Mouse (Mus musculus) liver, postnatal 0 days (tissue): ENCODE measurements at regions not wholly inside any gene's neighbourhood (a gene's known extent, or its start where the extent isn't known, plus 50 kb on each side); places are given as distances from the start of the nearest gene placed in this dataset.

Source experiments
- ATAC-seq: fragments of 200-750 bp; cut with Nextera tagmentation; 2 replicates; pipeline ENCODE4 v1.8.0; 2017; ENCODE audit warnings: mild to moderate bottlenecking, moderate library complexity
- DNase-seq: peaks from one replicate; pipeline ENCODE4 v3.0.0-alpha.2; 2016
- H3K27ac ChIP-seq: fragments of 300-500 bp; sonication (generic); 2 replicates; pipeline ENCODE4 v1.5.1; 2014; ENCODE audit warnings: antibody characterized with exemption, moderate library complexity, mild to moderate bottlenecking, low read depth
- H3K27me3 ChIP-seq: fragments of 300-500 bp; sonication (generic); 2 replicates; pipeline ENCODE4 v1.6.1; 2014; ENCODE audit warnings: low read length, control low read depth, mixed read lengths; ENCODE audit not compliant: insufficient read depth
- H3K36me3 ChIP-seq: fragments of 300-500 bp; sonication (generic); replicated peaks from 2 replicates; pipeline ENCODE4 v1.6.1; 2014; ENCODE audit warnings: mild to moderate bottlenecking, control low read depth, low read length, moderate library complexity, mixed read lengths; ENCODE audit not compliant: insufficient read depth
- H3K4me1 ChIP-seq: fragments of 300-500 bp; sonication (generic); 2 replicates; pipeline ENCODE4 v1.6.1; 2014; ENCODE audit warnings: antibody characterized with exemption, mild to moderate bottlenecking, control low read depth; ENCODE audit not compliant: insufficient read depth
- H3K4me2 ChIP-seq: fragments of 300-500 bp; sonication (generic); 2 replicates; pipeline ENCODE4 v1.6.1; 2014; ENCODE audit warnings: low read depth, mild to moderate bottlenecking, low read length, moderate library complexity, mixed read lengths
- H3K4me3 ChIP-seq: fragments of 300-500 bp; sonication (generic); 2 replicates; pipeline ENCODE4 v1.5.1; 2014; ENCODE audit warnings: low read depth, low read length
- H3K9ac ChIP-seq: fragments of 300-500 bp; sonication (generic); replicated peaks from 2 replicates; pipeline ENCODE4 v1.6.1; 2014; ENCODE audit warnings: mild to moderate bottlenecking, moderate library complexity
- H3K9me3 ChIP-seq: fragments of 300-500 bp; sonication (generic); 2 replicates; pipeline ENCODE4 v1.6.1; 2016; ENCODE audit warnings: mild to moderate bottlenecking, control low read depth, low read length, mixed read lengths
- CTCF ChIP-seq: sonication (generic); IDR thresholded peaks from 2 replicates; pipeline ENCODE4 v1.5.1; 2016; ENCODE audit warnings: antibody characterized with exemption, low read depth
- EP300 ChIP-seq: IDR thresholded peaks from 2 replicates; pipeline ENCODE4 v1.6.1; 2016; ENCODE audit warnings: antibody characterized with exemption, low read depth, mild to moderate bottlenecking
- WGBS: fragments of 180-500 bp; shearing (Covaris S2); extraction: QIAGEN DNeasy Blood & Tissue Kit; methylation state at CpG from one replicate; pipeline ENCODE4 v1.1.7; 2014; ENCODE audit not compliant: insufficient replicate concordance; 5-methylcytosine and 5-hydroxymethylcytosine counted together

DNA sequence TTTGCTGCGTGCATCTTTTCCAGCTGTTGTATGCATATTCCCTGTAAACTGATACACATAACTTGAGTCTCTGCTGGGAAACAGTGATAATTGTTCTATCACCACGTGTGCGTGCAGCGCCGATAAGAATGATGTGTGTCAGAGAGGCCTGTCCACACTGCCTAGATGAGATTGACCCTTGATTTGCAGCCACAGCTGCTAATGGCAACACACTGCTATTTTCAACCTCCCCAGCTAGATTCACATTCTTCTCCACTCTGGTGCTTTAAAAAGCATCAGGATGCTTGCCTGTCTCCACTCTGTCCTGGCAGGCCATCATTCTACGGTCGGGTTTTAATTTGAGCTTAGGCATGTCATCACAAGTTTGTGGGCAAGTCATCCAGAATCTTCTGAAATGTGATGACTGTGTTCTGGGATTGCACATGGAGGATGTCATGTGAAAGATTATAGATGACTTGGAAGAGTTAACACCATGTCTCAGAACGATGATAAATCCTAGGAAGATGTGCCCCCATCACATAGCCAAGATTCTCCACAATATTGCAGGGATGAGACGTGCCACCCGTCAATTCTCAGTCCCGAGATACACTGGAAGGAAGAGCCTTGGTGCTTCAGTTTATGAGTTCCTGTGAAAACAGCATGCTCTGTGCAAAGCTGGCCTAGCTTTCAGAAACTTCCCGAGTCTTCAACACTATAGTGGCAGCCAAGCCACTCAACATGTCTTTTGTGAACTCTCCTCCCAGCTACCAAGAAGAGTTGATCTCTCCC lies 123.6 kb upstream of the Nrip1 start:
- Histone ChIP-seq H3K9me3 (no peaks in the 10 kb centered on the region), H3K9ac (no peak overlapping the region), H3K27ac (no peak overlapping the region), H3K4me3 (no peak overlapping the region), H3K4me1 (no peaks in the 10 kb centered on the region), H3K27me3 (no peaks in the 10 kb centered on the region), H3K4me2 (no peak overlapping the region), H3K36me3 (no peaks in the 10 kb centered on the region)
- DNase-seq, result no peak
- no peak for TF ChIP-seq CTCF
- TF ChIP-seq EP300, result no peak
- ATAC-seq, result no peak
- 85% methylated on average over 12 of the region's 12 CpGs for WGBS

DNA sequence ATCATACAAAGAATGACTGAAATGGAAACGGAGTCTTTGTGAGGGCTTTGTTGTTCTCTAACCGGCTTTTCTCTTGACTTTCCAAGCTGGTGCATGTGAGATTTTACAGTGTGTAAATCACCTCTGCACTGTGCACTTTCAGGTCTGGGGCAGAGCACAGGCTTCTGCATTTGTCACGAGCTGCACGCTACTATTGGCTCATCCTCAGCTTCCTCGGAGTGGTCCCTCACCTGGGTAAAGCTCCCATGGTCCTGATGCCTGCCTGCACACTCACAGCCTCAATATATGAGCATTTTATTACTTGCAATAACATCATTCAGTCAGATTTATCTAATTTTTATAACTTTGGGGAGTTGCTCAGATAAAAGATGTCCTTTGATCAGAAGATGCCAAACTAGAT lies 109.8 kb upstream of the Nrip1 start:
- DNase-seq (no peak), ATAC-seq (no peak)
- Histone ChIP-seq H3K4me2 (no peak overlapping the region), H3K9ac (no peak overlapping the region), H3K27ac (no peak overlapping the region), H3K4me1 (no peaks in the 10 kb centered on the region), H3K36me3 (no peaks in the 10 kb centered on the region), H3K9me3 (no peaks in the 10 kb centered on the region), H3K4me3 (no peak overlapping the region), H3K27me3 (no peaks in the 10 kb centered on the region)
- 79% methylated on average over 5 of the region's 5 CpGs for WGBS
- TF ChIP-seq EP300 (no peak), CTCF (no peak)

DNA sequence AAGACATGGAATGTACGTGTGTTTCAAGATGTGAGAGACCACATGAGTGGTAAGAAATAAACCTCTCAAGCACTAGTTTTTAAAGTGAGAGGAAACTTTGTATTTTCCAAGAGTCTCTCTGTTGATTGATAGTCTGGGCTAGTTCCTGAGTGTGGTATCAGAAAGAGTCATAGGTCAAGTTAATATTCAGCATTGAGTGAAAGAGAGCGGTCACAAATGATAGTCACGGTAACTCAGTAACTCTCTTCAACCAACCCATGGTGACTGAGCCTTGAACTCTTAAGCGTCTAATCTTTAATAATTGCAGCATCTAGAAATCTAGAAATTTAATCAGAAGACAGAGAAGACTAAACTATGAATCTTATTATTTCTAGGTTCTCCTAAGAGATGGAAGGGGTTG lies 108.3 kb upstream of the Nrip1 start:
- Histone ChIP-seq H3K4me1 (no peaks in the 10 kb centered on the region), H3K9me3 (no peaks in the 10 kb centered on the region), H3K27ac (no peak overlapping the region), H3K9ac (no peak overlapping the region), H3K4me3 (no peak overlapping the region), H3K4me2 (no peak overlapping the region), H3K27me3 (no peaks in the 10 kb centered on the region), H3K36me3 (no peaks in the 10 kb centered on the region)
- DNase-seq (no peak), ATAC-seq (no peak)
- TF ChIP-seq EP300 (no peak), CTCF (no peak)
- 70% methylated on average over 4 of the region's 4 CpGs for WGBS

DNA sequence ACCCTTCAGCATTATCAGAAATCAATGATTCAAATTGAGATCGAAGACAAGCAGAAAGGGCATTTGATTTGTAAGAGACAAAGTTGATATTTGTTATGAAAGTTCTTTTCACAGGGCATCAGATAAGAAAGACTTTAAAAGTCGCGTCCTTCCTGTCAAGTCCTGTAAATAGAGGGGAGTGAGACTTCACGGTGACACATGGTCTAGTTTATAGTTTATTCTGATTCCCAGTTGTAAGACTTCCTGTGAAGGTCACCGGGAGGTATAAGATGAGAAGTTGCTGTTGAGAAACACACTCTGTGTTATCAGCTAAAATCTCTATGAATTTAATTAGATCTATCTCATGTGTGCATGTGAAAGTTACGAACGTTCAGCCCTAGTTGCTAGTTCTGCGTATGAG lies 103.8 kb upstream of the Nrip1 start:
- ATAC-seq (no peak), DNase-seq (no peak)
- Histone ChIP-seq H3K4me3 (no peak overlapping the region), H3K27ac (no peak overlapping the region), H3K4me2 (no peak overlapping the region), H3K27me3 (no peaks in the 10 kb centered on the region), H3K36me3 (no peaks in the 10 kb centered on the region), H3K9ac (no peak overlapping the region), H3K9me3 (no peaks in the 10 kb centered on the region), H3K4me1 (no peaks in the 10 kb centered on the region)
- TF ChIP-seq CTCF (no peak), EP300 (no peak)
- WGBS, result 59% methylated on average over 8 of the region's 8 CpGs

DNA sequence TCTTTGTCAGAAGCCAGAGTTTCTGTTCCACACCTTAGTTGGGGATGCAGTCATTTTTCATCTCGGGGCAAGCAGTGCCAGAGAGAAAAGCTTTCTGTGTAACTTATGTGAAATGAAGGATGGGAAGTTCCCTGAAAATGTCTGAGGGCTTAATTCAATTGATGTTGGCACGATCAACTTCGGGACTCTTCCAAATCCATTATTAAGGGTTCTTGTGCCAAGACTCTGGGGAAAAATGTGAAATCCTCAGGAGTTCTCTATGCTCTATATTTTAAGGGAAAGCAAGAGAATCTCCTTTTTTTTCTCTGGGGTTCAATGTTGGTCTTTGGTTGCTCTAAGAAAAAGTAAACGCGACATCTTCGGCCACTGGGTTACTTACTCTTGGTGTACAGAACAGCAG lies 100.9 kb upstream of the Nrip1 start:
- Histone ChIP-seq H3K9me3 (no peaks in the 10 kb centered on the region), H3K4me3 (no peak overlapping the region), H3K27ac (no peak overlapping the region), H3K4me1 (no peaks in the 10 kb centered on the region), H3K27me3 (no peaks in the 10 kb centered on the region), H3K4me2 (no peak overlapping the region), H3K9ac (no peak overlapping the region), H3K36me3 (no peaks in the 10 kb centered on the region)
- ATAC-seq (no peak), DNase-seq (no peak)
- 85% methylated on average over 6 of the region's 6 CpGs for WGBS
- TF ChIP-seq EP300, result no peak
- no peak for TF ChIP-seq CTCF

DNA sequence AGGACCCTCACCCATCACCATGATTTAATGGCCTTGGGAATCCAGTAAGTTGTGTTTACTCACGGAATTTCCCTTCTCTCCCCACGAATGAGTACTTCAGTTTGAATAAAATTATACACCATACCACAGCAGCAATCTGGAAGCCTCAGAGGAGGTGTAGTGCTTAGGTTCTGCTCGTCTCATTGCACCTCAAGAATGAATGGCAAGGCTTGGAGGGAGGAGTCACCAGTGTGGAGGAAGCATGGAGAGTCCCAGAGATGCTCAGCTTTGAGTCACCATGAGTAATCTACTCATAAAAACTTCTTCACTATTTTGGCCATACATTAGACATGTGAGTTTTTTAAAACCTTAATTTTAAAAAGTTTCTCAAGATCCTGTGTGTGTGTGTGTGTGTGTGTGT lies 98.8 kb upstream of the Nrip1 start:
- ATAC-seq, result no peak
- H3K36me3 ChIP-seq, result no peaks in the 10 kb centered on the region
- no peaks in the 10 kb centered on the region for H3K4me1 ChIP-seq
- no peak overlapping the region for H3K4me3 ChIP-seq
- WGBS, result 63% methylated on average over 3 of the region's 3 CpGs
- TF ChIP-seq EP300, result no peak
- no peak for TF ChIP-seq CTCF
- no peak overlapping the region for H3K4me2 ChIP-seq
- no peak for DNase-seq
- H3K27me3 ChIP-seq, result no peaks in the 10 kb centered on the region
- no peak overlapping the region for H3K9ac ChIP-seq
- H3K27ac ChIP-seq, result no peak overlapping the region
- H3K9me3 ChIP-seq, result no peaks in the 10 kb centered on the region

DNA sequence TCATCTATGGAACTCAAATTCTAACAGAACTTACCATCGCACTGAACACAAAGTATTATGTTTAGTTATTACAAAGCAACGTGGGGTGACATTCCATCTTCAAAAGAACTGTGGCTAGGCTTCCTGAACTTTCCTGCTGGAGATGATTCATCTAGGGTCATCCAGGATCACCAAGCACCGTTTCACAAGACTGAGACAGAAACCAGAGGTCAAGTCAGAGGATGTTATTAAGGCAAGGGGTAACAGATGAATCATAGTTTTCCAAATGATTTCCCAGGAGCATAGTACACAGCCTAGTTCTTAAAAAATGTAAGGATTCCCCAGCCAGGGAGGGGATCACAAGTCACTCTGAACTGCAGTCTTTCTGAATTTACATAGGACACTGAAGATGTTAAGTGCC lies 97.5 kb upstream of the Nrip1 start:
- Histone ChIP-seq H3K27me3 (no peaks in the 10 kb centered on the region), H3K9me3 (no peaks in the 10 kb centered on the region), H3K9ac (no peak overlapping the region), H3K27ac (no peak overlapping the region), H3K4me2 (no peak overlapping the region), H3K4me3 (no peak overlapping the region), H3K4me1 (no peaks in the 10 kb centered on the region), H3K36me3 (no peaks in the 10 kb centered on the region)
- ATAC-seq (no peak), DNase-seq (no peak)
- no peak for TF ChIP-seq EP300
- TF ChIP-seq CTCF, result no peak
- whole genome bisulfite sequencing, result 70% methylated on average over 3 of the region's 3 CpGs
